Mouse (Mus musculus) heart, postnatal 0 days (tissue): ENCODE measurements around the gene Tmem208. TPM values are rescaled to one million over a fixed set of nuclear protein-coding genes. Genes with fewer than 3 reads are reported as not detected.

Experiments used
- ATAC-seq: fragments of 200-750 bp; cut with Nextera tagmentation; 2 replicates; pipeline ENCODE4 v1.8.0; 2017; ENCODE audit warnings: low read depth, moderate number of reproducible peaks, moderate library complexity; ENCODE audit not compliant: insufficient read depth
- DNase-seq: peaks from one replicate; pipeline ENCODE4 v3.0.0-alpha.2; 2016; ENCODE audit warnings: low spot score
- H3K27ac ChIP-seq: fragments of 300-500 bp; sonication (generic); 2 replicates; pipeline ENCODE4 v1.5.1; 2014; ENCODE audit warnings: low read depth, mild to moderate bottlenecking
- H3K27me3 ChIP-seq: fragments of 300-500 bp; sonication (generic); 2 replicates; pipeline ENCODE4 v1.6.1; 2014; ENCODE audit warnings: low read length, mixed read lengths; ENCODE audit not compliant: control insufficient read depth, insufficient read depth
- H3K36me3 ChIP-seq: fragments of 300-500 bp; sonication (generic); replicated peaks from 2 replicates; pipeline ENCODE4 v1.6.1; 2014; ENCODE audit warnings: low read length, mixed read lengths; ENCODE audit not compliant: control insufficient read depth, insufficient read depth
- H3K4me1 ChIP-seq: fragments of 300-500 bp; sonication (generic); 2 replicates; pipeline ENCODE4 v1.6.1; 2014; ENCODE audit warnings: antibody characterized with exemption; ENCODE audit not compliant: control insufficient read depth, insufficient read depth
- H3K4me2 ChIP-seq: fragments of 300-500 bp; sonication (generic); 2 replicates; pipeline ENCODE4 v1.6.1; 2014; ENCODE audit warnings: low read depth, mild to moderate bottlenecking, low read length, moderate library complexity
- H3K4me3 ChIP-seq: fragments of 300-500 bp; sonication (generic); 2 replicates; pipeline ENCODE4 v1.5.1; 2014; ENCODE audit warnings: low read depth, low read length
- H3K9ac ChIP-seq: fragments of 300-500 bp; sonication (generic); replicated peaks from 2 replicates; pipeline ENCODE4 v1.6.1; 2014; ENCODE audit warnings: low read depth, low read length, mixed read lengths
- H3K9me3 ChIP-seq: fragments of 300-500 bp; sonication (generic); replicated peaks from 2 replicates; pipeline ENCODE4 v1.6.1; 2016; ENCODE audit warnings: low read length; ENCODE audit not compliant: control insufficient read depth
- CTCF ChIP-seq: IDR thresholded peaks from 2 replicates; pipeline ENCODE4 v1.5.1; 2016; ENCODE audit warnings: antibody characterized with exemption, control low read depth, low read depth
- EP300 ChIP-seq: IDR thresholded peaks from 2 replicates; pipeline ENCODE4 v1.6.1; 2016; ENCODE audit warnings: antibody characterized with exemption, low read depth
- WGBS: fragments of 180-500 bp; shearing (Covaris S2); extraction: QIAGEN DNeasy Blood & Tissue Kit; methylation state at CpG from one replicate; pipeline ENCODE4 v1.1.7; 2014; 5-methylcytosine and 5-hydroxymethylcytosine counted together
- polyA plus RNA-seq: library from polyadenylated mRNA; unstranded; fragments of >200 nt; fragmentation: Nextera tagmentation; extraction: Ambion mirVana; gene quantifications from 2 replicates; pipeline ENCODE4 v1.2.1, GENCODE M21; 2015
- total RNA-seq: library from RNA; depleted of rRNA; stranded (reverse); fragments of >200 nt; gene quantifications from 2 replicates; pipeline ENCODE4 v1.2.3, GENCODE M21; 2014; ENCODE audit warnings: low replicate concordance

Tmem208 gene
- total and polyA plus RNA-seq, 2 experiments from 2014 or later, result 66.2 to 81.0 TPM

DNA sequence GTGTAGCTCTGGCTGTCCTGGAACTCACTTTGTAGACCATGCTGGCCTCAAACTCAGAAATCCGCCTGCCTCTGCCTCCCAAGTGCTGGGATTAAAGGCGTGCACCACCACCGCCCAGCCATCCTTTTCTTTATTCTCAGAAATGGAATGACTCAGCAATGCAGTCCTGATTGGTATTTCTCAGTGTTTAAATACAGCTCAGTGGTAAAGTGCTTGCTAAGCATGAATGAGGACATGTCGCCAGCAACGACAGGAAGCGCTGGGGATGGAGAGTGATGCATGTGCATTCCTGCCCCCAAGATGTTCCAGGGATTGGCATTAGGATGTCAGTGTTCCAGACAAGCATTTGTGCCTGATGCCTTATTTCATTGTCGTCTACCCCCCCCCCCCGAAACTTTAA lies 22.8 kb upstream of the Tmem208 start:
- TF ChIP-seq EP300 (no peak), CTCF (no peak)
- H3K27me3 ChIP-seq, result no peaks in the 10 kb centered on the region
- no peak overlapping the region for H3K9ac ChIP-seq
- 0 out of 2 replicates have a peak overlapping the region, but pooled peaks have one; percentile 22 for H3K27ac ChIP-seq
- DNase-seq (no peak), ATAC-seq (no peak)
- H3K4me1 ChIP-seq, result peaks cover 30% of the 10 kb centered on the region
- WGBS, result 78% methylated on average over 8 of the region's 8 CpGs
- H3K4me3 ChIP-seq, result no peak overlapping the region
- H3K9me3 ChIP-seq, result no peaks in the 10 kb centered on the region
- peaks cover 51% of the 10 kb centered on the region for H3K36me3 ChIP-seq
- H3K4me2 ChIP-seq, result no peak overlapping the region

DNA sequence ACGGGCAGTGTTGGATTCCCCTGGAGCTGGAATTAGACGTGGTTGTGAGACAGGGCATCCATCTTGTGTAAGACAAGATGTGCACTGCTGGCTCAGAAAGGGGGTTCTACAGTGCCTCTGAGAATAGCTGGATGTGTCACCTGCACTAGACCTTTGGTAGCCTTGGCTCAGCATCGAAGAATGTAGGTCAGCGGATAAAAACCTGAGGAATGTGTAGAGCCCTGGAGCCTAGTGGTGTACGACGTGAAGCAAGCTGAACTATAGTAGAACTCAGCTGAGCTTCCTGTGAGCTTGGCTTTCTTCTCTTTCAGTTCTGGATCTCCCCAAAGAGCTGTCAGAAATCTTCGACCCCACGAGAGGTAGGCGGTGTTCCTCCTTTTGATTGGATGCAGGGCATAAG lies 22.3 kb upstream of the Tmem208 start:
- Histone ChIP-seq H3K4me1 (peaks cover 25% of the 10 kb centered on the region), H3K9me3 (no peaks in the 10 kb centered on the region), H3K4me3 (no peak overlapping the region), H3K36me3 (peaks cover 52% of the 10 kb centered on the region), H3K27me3 (no peaks in the 10 kb centered on the region), H3K4me2 (no peak overlapping the region), H3K27ac (peak overlapping the region; percentile 46; the same call in 1 of the 2 replicates), H3K9ac (no peak overlapping the region)
- peak; percentile 34; the same call in 1 of the 2 replicates for ATAC-seq
- 49% methylated on average over 9 of the region's 9 CpGs for WGBS
- no peak for DNase-seq
- no peak for TF ChIP-seq CTCF
- no peak for TF ChIP-seq EP300

DNA sequence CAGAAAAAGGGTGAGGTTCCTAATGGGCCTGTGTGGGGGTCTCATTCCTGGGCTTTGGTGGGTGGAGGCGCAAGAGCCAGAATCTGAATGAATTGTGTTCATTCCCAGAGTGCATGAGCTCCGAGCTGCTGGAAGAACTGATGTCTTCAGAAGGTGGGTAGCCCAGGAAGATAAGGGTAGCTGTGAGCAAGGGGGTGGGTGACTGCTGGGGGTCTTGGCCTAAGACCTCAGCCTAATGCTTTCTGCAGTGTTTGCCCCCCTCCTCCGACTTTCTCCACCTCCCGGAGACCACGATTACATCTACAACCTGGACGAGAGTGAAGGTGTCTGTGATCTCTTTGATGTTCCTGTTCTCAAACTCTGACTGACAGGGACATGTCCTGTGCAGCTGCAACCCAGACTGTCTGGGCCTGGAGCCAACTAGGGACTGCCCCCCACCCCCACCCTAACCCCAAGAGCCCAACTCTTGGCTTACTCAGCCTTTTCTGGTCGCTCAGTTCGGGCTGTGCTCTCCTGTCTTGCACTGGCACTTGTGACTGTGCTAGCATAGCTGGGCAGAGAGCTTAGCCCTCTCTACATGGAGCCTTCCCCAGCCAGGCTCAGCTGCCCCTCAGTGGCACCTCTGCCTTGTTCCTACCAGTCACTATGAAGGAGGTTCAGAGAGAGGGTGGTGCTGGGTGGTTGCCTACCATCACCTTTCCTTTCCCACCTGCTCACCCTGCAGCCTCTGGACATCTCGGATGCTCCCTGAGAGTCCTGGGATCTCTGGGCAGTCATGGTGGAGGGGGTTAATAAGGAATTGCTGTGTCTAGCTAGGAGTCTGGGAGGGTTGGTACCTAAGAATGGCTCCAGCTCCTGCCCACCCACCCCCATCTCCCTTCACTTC lies 21.6 kb upstream of the Tmem208 start:
- Histone ChIP-seq H3K4me3 (no peak overlapping the region), H3K9me3 (no peaks in the 10 kb centered on the region), H3K4me1 (peaks cover 24% of the 10 kb centered on the region; the same call in 1 of the 2 replicates), H3K4me2 (no peak overlapping the region), H3K36me3 (peaks cover 54% of the 10 kb centered on the region), H3K27ac (peak overlapping the region; percentile 66; the same call in 1 of the 2 replicates), H3K9ac (no peak overlapping the region), H3K27me3 (no peaks in the 10 kb centered on the region)
- 33% methylated on average over 9 of the region's 9 CpGs for WGBS
- no peak for TF ChIP-seq EP300
- TF ChIP-seq CTCF, result no peak
- ATAC-seq (peak; percentile 22; the same call in 1 of the 2 replicates), DNase-seq (no peak)

DNA sequence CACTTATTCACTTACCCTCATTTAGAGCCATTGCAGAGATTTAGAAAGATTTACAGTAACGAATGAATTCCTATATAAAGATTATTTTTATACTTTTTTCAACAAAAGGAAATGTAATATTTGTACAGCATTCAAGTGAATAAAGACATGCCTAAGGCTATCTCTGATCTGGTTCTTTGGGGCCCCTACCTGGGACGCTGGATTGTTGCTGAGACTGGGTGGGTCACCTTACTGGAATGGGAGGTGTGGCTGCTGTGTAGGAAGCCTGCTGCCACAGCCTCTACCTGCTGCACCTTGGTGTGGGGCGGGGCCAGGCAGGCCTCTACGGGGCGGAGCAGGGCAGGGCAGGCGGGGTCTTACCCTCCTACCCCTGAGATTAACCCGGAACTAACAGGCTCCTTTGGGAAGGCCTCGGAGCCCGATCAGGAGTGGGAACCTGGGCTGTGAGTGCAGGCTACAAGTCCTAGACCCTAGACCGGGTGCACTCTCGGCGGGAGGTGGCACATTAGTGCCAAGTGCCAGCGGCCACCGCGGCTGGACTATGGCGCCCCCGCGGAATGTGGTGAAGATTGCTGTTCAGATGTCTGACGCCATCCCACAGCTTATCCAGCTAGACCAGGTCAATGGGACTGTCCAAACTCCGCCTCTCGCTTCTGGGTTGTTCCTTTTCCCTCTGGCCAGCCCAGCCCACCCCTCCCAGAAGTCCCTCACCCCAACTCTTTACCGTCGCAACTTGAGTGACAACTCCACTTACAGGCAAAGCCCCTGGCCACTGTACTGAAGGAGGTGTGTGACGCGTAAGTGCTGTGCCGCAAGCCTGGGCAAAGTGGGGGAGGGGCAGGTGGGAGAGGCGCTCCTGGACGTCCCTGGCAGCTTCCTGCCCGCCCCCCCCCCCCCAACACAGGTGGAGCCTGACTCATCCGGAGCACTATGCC lies 20.7 kb upstream of the Tmem208 start, which contains the start of gene Elmo3:
Elmo3 (plus strand) TSS at position 391 of the 935 bp plus-strand sequence.
- DNase-seq (peak; percentile 65), ATAC-seq (peak; percentile 56)
- H3K36me3 ChIP-seq, result peaks cover 47% of the 10 kb centered on the region

DNA sequence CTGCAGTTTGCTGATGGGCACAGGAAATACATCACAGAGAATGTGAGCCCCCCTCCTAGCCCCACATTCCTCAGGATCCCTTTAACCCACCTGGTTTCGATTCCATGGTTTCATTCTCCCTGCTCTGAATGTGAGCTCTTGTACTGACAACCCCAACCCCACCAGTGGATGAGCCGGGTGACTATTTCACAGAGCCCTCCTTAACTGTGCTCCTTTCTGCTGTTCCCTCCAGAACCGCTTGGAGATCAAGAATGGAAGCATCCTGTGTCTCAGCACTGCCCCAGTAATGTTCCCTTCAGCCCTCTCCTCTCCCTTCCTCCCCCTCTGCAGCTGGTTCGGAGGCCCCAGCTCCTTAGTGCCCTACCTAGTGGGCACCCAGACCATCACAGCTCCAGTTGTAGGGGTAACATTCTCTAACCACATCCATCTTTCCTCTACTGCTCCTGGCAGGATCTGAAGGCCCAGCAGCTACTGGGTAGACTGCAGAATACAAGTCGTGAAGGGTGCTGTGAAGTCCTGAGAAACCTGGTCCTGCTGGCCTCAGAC lies 19.9 kb upstream of the Tmem208 start:
- peak overlapping the region; percentile 76 for H3K4me2 ChIP-seq
- peaks cover 39% of the 10 kb centered on the region for H3K36me3 ChIP-seq
- WGBS, result 40% methylated on average over 5 of the region's 5 CpGs
- H3K27ac ChIP-seq, result peak overlapping the region; percentile 66
- no peaks in the 10 kb centered on the region for H3K27me3 ChIP-seq
- DNase-seq (no peak), ATAC-seq (peak; percentile 12; the same call in 1 of the 2 replicates)
- no peak for TF ChIP-seq CTCF
- no peak for TF ChIP-seq EP300
- H3K9me3 ChIP-seq, result no peaks in the 10 kb centered on the region
- H3K4me1 ChIP-seq, result peaks cover 24% of the 10 kb centered on the region; the same call in 1 of the 2 replicates
- H3K4me3 ChIP-seq, result peak overlapping the region; percentile 40
- no peak overlapping the region for H3K9ac ChIP-seq

More for the DNA sequence above, 20.7 kb upstream of the Tmem208 start, which contains the start of gene Elmo3:
- Histone ChIP-seq H3K4me3 (peak within 1 kb of the TSS; percentile 40), H3K4me1 (peaks cover 24% of the 10 kb centered on the region; the same call in 1 of the 2 replicates), H3K27me3 (no peaks in the 10 kb centered on the region), H3K9ac (peak within 1 kb of the TSS; percentile 56), H3K4me2 (peak within 1 kb of the TSS; percentile 76), H3K9me3 (no peaks in the 10 kb centered on the region), H3K27ac (peak within 1 kb of the TSS; percentile 66)
- WGBS, result 7% methylated on average over 29 of the region's 30 CpGs
- TF ChIP-seq EP300 (no peak), CTCF (no peak)
